Mouse (Mus musculus) neural tube, embryonic 11.5 days (tissue): ENCODE measurements around the gene A830031A19Rik. TPM values are rescaled to one million over a fixed set of nuclear protein-coding genes. Genes with fewer than 3 reads are reported as not detected.

Experiments
- ATAC-seq: fragments of 200-750 bp; cut with Nextera tagmentation; 2 replicates; pipeline ENCODE4 v1.8.0; 2017; ENCODE audit warnings: moderate number of reproducible peaks, mild to moderate bottlenecking, moderate TSS enrichment, moderate library complexity; ENCODE audit not compliant: insufficient read depth, low FRiP score, low TSS enrichment
- DNase-seq: peaks from one replicate; pipeline ENCODE4 v3.0.0-alpha.2; 2015; ENCODE audit warnings: low spot score
- H3K27ac ChIP-seq: fragments of 300-500 bp; sonication (generic); 2 replicates; pipeline ENCODE4 v1.5.1; 2014; ENCODE audit warnings: low read depth, mild to moderate bottlenecking, low read length
- H3K27me3 ChIP-seq: fragments of 300-500 bp; sonication (generic); 2 replicates; pipeline ENCODE4 v1.6.1; 2014; ENCODE audit warnings: mild to moderate bottlenecking, low read length, mixed read lengths; ENCODE audit not compliant: control insufficient read depth, insufficient read depth
- H3K36me3 ChIP-seq: fragments of 300-500 bp; sonication (generic); 2 replicates; pipeline ENCODE4 v1.6.1; 2014; ENCODE audit warnings: mild to moderate bottlenecking, low read length, moderate library complexity, mixed read lengths; ENCODE audit not compliant: control insufficient read depth, insufficient read depth
- H3K4me1 ChIP-seq: fragments of 300-500 bp; sonication (generic); 2 replicates; pipeline ENCODE4 v1.6.1; 2014; ENCODE audit warnings: low read length, mixed read lengths; ENCODE audit not compliant: control insufficient read depth, insufficient read depth
- H3K4me2 ChIP-seq: fragments of 300-500 bp; sonication (generic); 2 replicates; pipeline ENCODE4 v1.6.1; 2014; ENCODE audit warnings: low read depth, mild to moderate bottlenecking, moderate library complexity
- H3K4me3 ChIP-seq: fragments of 300-500 bp; sonication (generic); 2 replicates; pipeline ENCODE4 v1.5.1; 2014; ENCODE audit warnings: low read depth, low read length
- H3K9ac ChIP-seq: fragments of 300-500 bp; sonication (generic); 2 replicates; pipeline ENCODE4 v1.6.1; 2014; ENCODE audit warnings: mild to moderate bottlenecking, low read length
- H3K9me3 ChIP-seq: fragments of 300-500 bp; sonication (generic); 2 replicates; pipeline ENCODE4 v1.6.1; 2016; ENCODE audit warnings: low read length; ENCODE audit not compliant: control insufficient read depth
- WGBS: fragments of 180-500 bp; shearing (Covaris S2); extraction: QIAGEN DNeasy Blood & Tissue Kit; methylation state at CpG from one replicate; pipeline ENCODE4 v1.1.7; 2014; 5-methylcytosine and 5-hydroxymethylcytosine counted together
- polyA plus RNA-seq: library from polyadenylated mRNA; unstranded; fragments of >200 nt; fragmentation: Nextera tagmentation; extraction: Ambion mirVana; gene quantifications from 2 replicates; pipeline ENCODE4 v1.2.1, GENCODE M21; 2014

The A830031A19Rik gene
- polyA plus RNA-seq, 1 experiment from 2014 or later, result not detected

- H3K4me1 ChIP-seq, result peaks cover 7% of the 10 kb centered on the region; the same call in 1 of the 2 replicates
- DNase-seq, result no peak
- no peak for ATAC-seq
These were observed 35.3 kb upstream of the A830031A19Rik start for GRCm38 (mm10) chr11:24110113-24110512.

GRCm38 (mm10) chr11:24109388-24109787, 34.5 kb upstream of the A830031A19Rik start:
- Histone ChIP-seq H3K4me1 (peaks cover 6% of the 10 kb centered on the region; the same call in 1 of the 2 replicates), H3K36me3 (no peaks in the 10 kb centered on the region), H3K27me3 (no peaks in the 10 kb centered on the region), H3K4me2 (no peak overlapping the region), H3K4me3 (no peak overlapping the region), H3K9me3 (no peaks in the 10 kb centered on the region), H3K27ac (no peak overlapping the region), H3K9ac (no peak overlapping the region)
- 87% methylated on average over 3 of the region's 3 CpGs for WGBS
- ATAC-seq, result no peak
- DNase-seq, result no peak

More at GRCm38 (mm10) chr11:24110113-24110512, 35.3 kb upstream of the A830031A19Rik start:
- Histone ChIP-seq H3K36me3 (no peaks in the 10 kb centered on the region), H3K4me2 (no peak overlapping the region), H3K9me3 (no peaks in the 10 kb centered on the region), H3K27ac (no peak overlapping the region), H3K4me3 (no peak overlapping the region), H3K27me3 (no peaks in the 10 kb centered on the region), H3K9ac (no peak overlapping the region)
- WGBS, result 72% methylated on average over 2 of the region's 2 CpGs

- Histone ChIP-seq H3K27ac (no peak overlapping the region), H3K4me1 (peaks cover 6% of the 10 kb centered on the region; the same call in 1 of the 2 replicates), H3K27me3 (no peaks in the 10 kb centered on the region), H3K36me3 (no peaks in the 10 kb centered on the region), H3K4me3 (no peak overlapping the region), H3K9me3 (no peaks in the 10 kb centered on the region), H3K9ac (no peak overlapping the region), H3K4me2 (no peak overlapping the region)
- WGBS, result 88% methylated on average over 3 of the region's 3 CpGs
- DNase-seq (no peak), ATAC-seq (no peak)
These were observed 34.1 kb upstream of the A830031A19Rik start for GRCm38 (mm10) chr11:24108974-24109373.

GRCm38 (mm10) chr11:24107414-24107813, 32.6 kb upstream of the A830031A19Rik start:
- DNase-seq, result no peak
- H3K4me2 ChIP-seq, result no peak overlapping the region
- WGBS, result 93% methylated on average over 5 of the region's 5 CpGs
- H3K27me3 ChIP-seq, result no peaks in the 10 kb centered on the region
- H3K9me3 ChIP-seq, result no peaks in the 10 kb centered on the region
- no peak overlapping the region for H3K27ac ChIP-seq
- H3K4me1 ChIP-seq, result peaks cover 13% of the 10 kb centered on the region
- no peaks in the 10 kb centered on the region for H3K36me3 ChIP-seq
- no peak overlapping the region for H3K4me3 ChIP-seq
- H3K9ac ChIP-seq, result no peak overlapping the region
- ATAC-seq, result no peak

GRCm38 (mm10) chr11:24103128-24103742, 28.4 kb upstream of the A830031A19Rik start:
- H3K27me3 ChIP-seq, result no peaks in the 10 kb centered on the region
- no peak overlapping the region for H3K27ac ChIP-seq
- H3K4me1 ChIP-seq, result peaks cover 43% of the 10 kb centered on the region
- H3K9ac ChIP-seq, result no peak overlapping the region
- ATAC-seq (no peak), DNase-seq (no peak)
- 86% methylated on average over 6 of the region's 6 CpGs for WGBS
- no peaks in the 10 kb centered on the region for H3K36me3 ChIP-seq
- no peak overlapping the region for H3K4me3 ChIP-seq
- no peak overlapping the region for H3K4me2 ChIP-seq
- H3K9me3 ChIP-seq, result no peaks in the 10 kb centered on the region

GRCm38 (mm10) chr11:24102372-24102771, 27.5 kb upstream of the A830031A19Rik start:
- no peak for ATAC-seq
- 74% methylated on average over 2 of the region's 2 CpGs for WGBS
- Histone ChIP-seq H3K4me3 (no peak overlapping the region), H3K27me3 (no peaks in the 10 kb centered on the region), H3K9me3 (no peaks in the 10 kb centered on the region), H3K36me3 (no peaks in the 10 kb centered on the region), H3K4me1 (peaks cover 51% of the 10 kb centered on the region), H3K9ac (no peak overlapping the region), H3K27ac (no peak overlapping the region), H3K4me2 (no peak overlapping the region)
- no peak for DNase-seq

GRCm38 (mm10) chr11:24101625-24102024, 26.8 kb upstream of the A830031A19Rik start:
- Histone ChIP-seq H3K4me3 (no peak overlapping the region), H3K4me1 (peaks cover 58% of the 10 kb centered on the region), H3K4me2 (no peak overlapping the region), H3K9me3 (no peaks in the 10 kb centered on the region), H3K27me3 (no peaks in the 10 kb centered on the region), H3K36me3 (no peaks in the 10 kb centered on the region), H3K9ac (no peak overlapping the region), H3K27ac (no peak overlapping the region)
- 90% methylated on average over 3 of the region's 3 CpGs for WGBS
- ATAC-seq (no peak), DNase-seq (no peak)

- Histone ChIP-seq H3K27ac (no peak overlapping the region), H3K4me1 (peaks cover 65% of the 10 kb centered on the region), H3K9ac (no peak overlapping the region), H3K4me2 (peak overlapping the region; percentile 16; the same call in 1 of the 2 replicates), H3K9me3 (no peaks in the 10 kb centered on the region), H3K36me3 (no peaks in the 10 kb centered on the region), H3K27me3 (no peaks in the 10 kb centered on the region), H3K4me3 (no peak overlapping the region)
- ATAC-seq (peak; percentile 39), DNase-seq (no peak)
- WGBS, result 73% methylated on average over 4 of the region's 4 CpGs
These were observed 25.7 kb upstream of the A830031A19Rik start for GRCm38 (mm10) chr11:24100449-24101070.

- Histone ChIP-seq H3K9ac (0 out of 2 replicates have a peak overlapping the region, but pooled peaks have one; percentile 3), H3K27ac (peak overlapping the region; percentile 40; the same call in 1 of the 2 replicates), H3K9me3 (no peaks in the 10 kb centered on the region), H3K36me3 (no peaks in the 10 kb centered on the region), H3K4me1 (peaks cover 69% of the 10 kb centered on the region), H3K4me3 (no peak overlapping the region), H3K4me2 (peak overlapping the region; percentile 6; the same call in 1 of the 2 replicates), H3K27me3 (no peaks in the 10 kb centered on the region)
- 16% methylated on average over 7 of the region's 7 CpGs for WGBS
- peak; percentile 80 for ATAC-seq
- peak; percentile 79 for DNase-seq
These were observed 25.0 kb upstream of the A830031A19Rik start for GRCm38 (mm10) chr11:24099886-24100293.
